Mouse (Mus musculus): Measurements from ENCODE around the gene Ciapin1. TPM values are rescaled to one million over a fixed set of nuclear protein-coding genes. Genes with fewer than 3 reads are reported as not detected.
A peak's percentile ranks its signal among the peaks of the same experiment; 100 is the strongest.

The Ciapin1 gene
- polyA plus RNA-seq, 1 experiment from 2014 or later, result 80.9 TPM

DNA sequence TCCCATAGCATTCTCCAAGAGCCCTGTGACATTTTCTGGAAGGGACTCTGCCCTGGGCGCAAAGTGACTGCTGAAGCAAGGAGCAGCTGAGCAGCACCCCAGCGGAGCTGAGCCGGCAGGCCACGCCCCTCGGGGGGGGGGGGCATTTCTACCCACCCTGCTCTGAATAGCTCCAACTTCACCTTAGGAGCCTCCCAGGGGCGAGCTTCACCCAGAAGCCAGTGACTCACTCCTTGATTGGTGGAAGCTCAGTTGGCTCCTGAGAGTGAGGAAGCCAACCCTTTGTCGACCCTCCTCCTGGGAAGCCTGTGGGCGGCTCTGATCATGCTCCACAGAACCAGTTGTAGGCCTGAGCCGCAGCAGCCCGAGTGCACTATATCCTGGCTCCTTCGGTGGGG is 56.3 kb downstream of the Ciapin1 start:
- ATAC-seq, result no peak
- H3K36me3 ChIP-seq, result no peaks in the 10 kb centered on the region
- H3K4me2 ChIP-seq, result peak overlapping the region; percentile 30
- H3K4me1 ChIP-seq, result peaks cover 78% of the 10 kb centered on the region
- peaks cover 18% of the 10 kb centered on the region for H3K27me3 ChIP-seq (replicated peaks)
- 17% methylated on average over 11 of the region's 11 CpGs for WGBS (ENCODE audit: insufficient replicate concordance)
- H3K27ac ChIP-seq, result no peak overlapping the region
- no peaks in the 10 kb centered on the region for H3K9me3 ChIP-seq (replicated peaks)
- H3K9ac ChIP-seq, result peak overlapping the region; percentile 2; the same call in 1 of the 2 replicates
- H3K4me3 ChIP-seq, result no peak overlapping the region

- Histone ChIP-seq H3K27me3 (replicated peaks) (peaks cover 20% of the 10 kb centered on the region), H3K27ac (0 out of 2 replicates have a peak overlapping the region, but pooled peaks have one; percentile 22), H3K9ac (peak overlapping the region; percentile 2), H3K9me3 (replicated peaks) (no peaks in the 10 kb centered on the region), H3K4me3 (no peak overlapping the region), H3K4me1 (peaks cover 73% of the 10 kb centered on the region), H3K4me2 (peak overlapping the region; percentile 30), H3K36me3 (no peaks in the 10 kb centered on the region)
- ATAC-seq, result no peak
- 42% methylated on average over 7 of the region's 7 CpGs for WGBS (ENCODE audit: insufficient replicate concordance)
These were observed 56.9 kb downstream of the Ciapin1 start for GRCm38 (mm10) chr8:94781155-94781837.

- peak; percentile 30; the same call in 1 of the 2 replicates for ATAC-seq
- peaks cover 67% of the 10 kb centered on the region for H3K4me1 ChIP-seq
- no peaks in the 10 kb centered on the region for H3K9me3 ChIP-seq (replicated peaks)
- H3K27ac ChIP-seq, result 0 out of 2 replicates have a peak overlapping the region, but pooled peaks have one; percentile 22
- H3K36me3 ChIP-seq, result no peaks in the 10 kb centered on the region
- no peak overlapping the region for H3K4me3 ChIP-seq
- H3K27me3 ChIP-seq (replicated peaks), result peaks cover 26% of the 10 kb centered on the region
- H3K9ac ChIP-seq, result peak overlapping the region; percentile 27; the same call in 1 of the 2 replicates
- WGBS (ENCODE audit: insufficient replicate concordance), result 49% methylated on average over 21 of the region's 21 CpGs
- peak overlapping the region; percentile 30 for H3K4me2 ChIP-seq
These were observed 57.5 kb downstream of the Ciapin1 start for GRCm38 (mm10) chr8:94780491-94781154.

DNA sequence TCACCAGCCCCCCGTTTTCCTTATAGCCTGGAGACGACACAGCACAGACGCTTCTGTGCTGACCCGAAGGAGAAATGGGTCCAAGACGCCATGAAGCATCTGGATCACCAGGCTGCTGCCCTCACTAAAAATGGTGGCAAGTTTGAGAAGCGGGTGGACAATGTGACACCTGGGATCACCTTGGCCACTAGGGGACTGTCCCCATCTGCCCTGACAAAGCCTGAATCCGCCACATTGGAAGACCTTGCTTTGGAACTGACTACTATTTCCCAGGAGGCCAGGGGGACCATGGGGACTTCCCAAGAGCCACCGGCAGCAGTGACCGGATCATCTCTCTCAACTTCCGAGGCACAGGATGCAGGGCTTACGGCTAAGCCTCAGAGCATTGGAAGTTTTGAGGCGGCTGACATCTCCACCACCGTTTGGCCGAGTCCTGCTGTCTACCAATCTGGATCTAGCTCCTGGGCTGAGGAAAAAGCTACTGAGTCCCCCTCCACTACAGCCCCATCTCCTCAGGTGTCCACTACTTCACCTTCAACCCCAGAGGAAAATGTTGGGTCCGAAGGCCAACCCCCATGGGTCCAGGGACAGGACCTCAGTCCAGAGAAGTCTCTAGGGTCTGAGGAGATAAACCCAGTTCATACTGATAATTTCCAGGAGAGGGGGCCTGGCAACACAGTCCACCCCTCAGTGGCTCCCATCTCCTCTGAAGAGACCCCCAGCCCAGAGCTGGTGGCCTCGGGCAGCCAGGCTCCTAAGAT is 58.4 kb downstream of the Ciapin1 start:
- Histone ChIP-seq H3K9ac (no peak overlapping the region), H3K27ac (no peak overlapping the region), H3K4me1 (peaks cover 58% of the 10 kb centered on the region), H3K4me3 (no peak overlapping the region), H3K9me3 (replicated peaks) (no peaks in the 10 kb centered on the region), H3K27me3 (replicated peaks) (peaks cover 35% of the 10 kb centered on the region), H3K4me2 (no peak overlapping the region), H3K36me3 (no peaks in the 10 kb centered on the region)
- no peak for ATAC-seq
- 80% methylated on average over 16 of the region's 16 CpGs for whole genome bisulfite sequencing (ENCODE audit: insufficient replicate concordance)

DNA sequence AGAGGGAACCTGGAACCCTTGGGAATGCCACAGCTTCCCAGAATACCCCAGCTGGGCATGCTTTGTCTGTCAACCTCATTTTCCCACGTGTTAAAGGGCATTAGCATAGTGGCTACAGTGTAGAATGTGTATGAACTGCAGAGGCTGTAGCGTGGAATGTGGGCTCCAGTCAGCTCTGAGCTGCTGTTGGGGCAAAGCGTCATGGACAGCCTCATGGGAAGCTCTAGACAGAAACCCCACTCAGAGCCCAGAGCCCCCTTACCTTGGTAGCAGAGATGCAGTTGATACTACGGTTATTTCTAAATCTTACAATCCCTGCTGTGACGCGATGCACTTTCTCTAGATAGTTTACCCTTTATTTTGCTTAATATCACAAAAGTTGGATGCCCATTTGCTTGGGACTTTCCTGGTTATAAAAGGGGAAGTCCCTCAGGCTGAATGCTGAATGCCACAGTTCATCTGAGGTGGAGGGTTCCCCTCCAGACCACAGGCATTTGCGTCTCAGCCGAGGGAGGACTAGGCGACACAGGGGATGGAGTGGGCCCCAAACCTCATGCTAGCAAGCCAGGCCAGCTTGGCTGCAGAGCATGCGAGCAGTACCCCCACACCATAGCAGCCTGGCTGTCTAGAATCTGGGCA is 59.1 kb downstream of the Ciapin1 start:
- peaks cover 52% of the 10 kb centered on the region for H3K4me1 ChIP-seq
- H3K4me3 ChIP-seq, result no peak overlapping the region
- ATAC-seq, result no peak
- no peak overlapping the region for H3K27ac ChIP-seq
- H3K36me3 ChIP-seq, result no peaks in the 10 kb centered on the region
- WGBS (ENCODE audit: insufficient replicate concordance), result 40% methylated on average over 10 of the region's 10 CpGs
- H3K9ac ChIP-seq, result no peak overlapping the region
- H3K27me3 ChIP-seq (replicated peaks), result peaks cover 41% of the 10 kb centered on the region
- no peaks in the 10 kb centered on the region for H3K9me3 ChIP-seq (replicated peaks)
- no peak overlapping the region for H3K4me2 ChIP-seq

DNA sequence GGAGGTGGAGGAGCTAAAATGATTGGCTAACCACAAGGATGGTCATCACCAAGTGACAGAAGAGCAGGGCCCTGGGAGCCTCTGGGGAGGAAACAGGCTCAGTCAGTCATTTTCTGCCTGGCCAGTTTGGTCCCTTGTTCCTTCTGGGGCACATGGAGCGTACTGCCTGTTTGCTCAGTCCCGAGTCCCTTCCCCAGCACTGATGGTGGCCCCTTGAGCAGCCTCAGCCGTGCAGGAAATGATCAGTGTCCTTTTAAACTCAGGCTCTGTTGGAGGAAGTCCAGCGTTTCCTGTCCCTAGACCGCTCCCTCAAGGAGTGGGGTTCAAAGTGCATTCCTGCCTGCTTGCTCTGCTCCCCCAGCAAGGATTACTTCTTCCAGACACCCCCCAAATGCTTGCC is 59.7 kb downstream of the Ciapin1 start:
- Histone ChIP-seq H3K4me3 (no peak overlapping the region), H3K36me3 (no peaks in the 10 kb centered on the region), H3K9me3 (replicated peaks) (no peaks in the 10 kb centered on the region), H3K4me2 (no peak overlapping the region), H3K27ac (no peak overlapping the region), H3K27me3 (replicated peaks) (peaks cover 45% of the 10 kb centered on the region), H3K9ac (no peak overlapping the region), H3K4me1 (peaks cover 49% of the 10 kb centered on the region)
- 17% methylated on average over 5 of the region's 5 CpGs for WGBS (ENCODE audit: insufficient replicate concordance)
- ATAC-seq, result no peak

DNA sequence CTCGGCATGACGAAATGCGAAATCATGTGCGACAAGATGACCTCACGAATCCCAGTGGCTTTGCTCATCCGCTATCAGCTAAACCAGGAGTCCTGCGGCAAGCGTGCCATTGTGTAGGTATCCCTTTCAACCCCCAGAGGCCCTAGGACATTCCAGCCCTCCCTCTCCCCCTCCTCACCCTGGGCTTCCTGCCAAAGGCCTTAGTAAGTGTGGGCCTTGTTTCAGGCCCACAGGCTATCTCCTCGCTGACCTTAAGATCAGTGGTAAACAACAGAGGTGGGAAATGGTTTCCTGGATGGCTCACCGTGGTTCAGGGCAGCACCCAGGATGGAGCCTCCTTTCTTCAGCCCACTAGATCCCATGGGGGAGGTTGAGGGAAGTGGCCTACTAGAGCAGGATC is 60.1 kb downstream of the Ciapin1 start:
- WGBS (ENCODE audit: insufficient replicate concordance), result 49% methylated on average over 10 of the region's 10 CpGs
- Histone ChIP-seq H3K4me2 (no peak overlapping the region), H3K4me1 (peaks cover 49% of the 10 kb centered on the region), H3K9me3 (replicated peaks) (no peaks in the 10 kb centered on the region), H3K36me3 (no peaks in the 10 kb centered on the region), H3K27me3 (replicated peaks) (peaks cover 50% of the 10 kb centered on the region), H3K27ac (no peak overlapping the region), H3K4me3 (no peak overlapping the region), H3K9ac (no peak overlapping the region)
- no peak for ATAC-seq

- Histone ChIP-seq H3K36me3 (no peaks in the 10 kb centered on the region), H3K4me1 (peaks cover 48% of the 10 kb centered on the region), H3K27ac (no peak overlapping the region), H3K4me3 (no peak overlapping the region), H3K4me2 (no peak overlapping the region), H3K9me3 (replicated peaks) (no peaks in the 10 kb centered on the region), H3K27me3 (replicated peaks) (peaks cover 67% of the 10 kb centered on the region), H3K9ac (no peak overlapping the region)
- no peak for ATAC-seq
- 57% methylated on average over 2 of the region's 2 CpGs for WGBS (ENCODE audit: insufficient replicate concordance)
These were observed 61.8 kb downstream of the Ciapin1 start for GRCm38 (mm10) chr8:94776346-94776745.

DNA sequence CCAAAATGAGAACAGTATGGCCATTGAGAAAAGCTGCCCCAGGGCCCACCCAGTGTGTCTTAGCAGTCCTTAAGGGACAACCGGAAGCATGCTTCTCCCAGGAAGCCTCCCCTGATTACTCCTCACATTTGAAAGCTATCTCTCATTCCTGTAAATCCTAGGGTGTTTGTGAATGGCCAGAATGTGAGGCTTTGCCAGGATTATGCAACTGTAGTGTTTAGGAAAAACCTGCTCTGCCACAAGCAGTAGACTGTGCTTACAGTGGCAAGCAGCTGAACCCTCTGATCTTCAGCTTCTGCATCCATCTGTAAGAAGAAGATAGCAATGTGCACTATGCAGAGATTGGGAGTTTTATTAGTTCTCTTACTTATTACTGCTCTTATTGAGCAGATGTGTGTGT is 63.6 kb downstream of the Ciapin1 start:
- Histone ChIP-seq H3K9ac (no peak overlapping the region), H3K9me3 (replicated peaks) (no peaks in the 10 kb centered on the region), H3K4me3 (no peak overlapping the region), H3K27me3 (replicated peaks) (peaks cover 84% of the 10 kb centered on the region), H3K27ac (no peak overlapping the region), H3K4me1 (peaks cover 48% of the 10 kb centered on the region), H3K4me2 (no peak overlapping the region), H3K36me3 (no peaks in the 10 kb centered on the region)
- no peak for ATAC-seq
- WGBS (ENCODE audit: insufficient replicate concordance), result 68% methylated on average over 1 of the region's 1 CpGs

DNA sequence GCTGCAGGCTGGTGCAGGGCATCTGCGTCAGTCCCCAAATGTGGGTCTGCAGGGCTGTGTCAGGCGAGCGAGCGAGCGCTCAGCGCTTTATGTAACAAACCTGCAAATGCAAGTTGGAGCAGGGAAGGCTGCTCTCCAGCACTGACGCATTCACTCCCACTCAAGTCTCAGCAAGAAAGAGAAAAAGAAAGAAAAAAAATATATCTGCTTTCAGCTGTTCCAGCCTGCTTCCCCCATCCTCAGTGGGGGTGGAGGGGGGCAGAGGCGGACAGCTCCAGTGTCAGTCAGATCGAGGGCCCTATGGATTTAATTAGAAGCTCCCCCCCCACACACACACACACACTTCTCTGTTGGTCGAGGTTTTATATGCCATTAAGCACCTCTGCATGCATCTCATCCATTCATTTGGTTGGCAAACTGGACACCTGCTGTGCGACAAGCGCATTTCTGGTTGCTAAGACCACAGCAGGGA is 64.4 kb downstream of the Ciapin1 start:
- H3K4me3 ChIP-seq, result no peak overlapping the region
- peaks cover 39% of the 10 kb centered on the region for H3K4me1 ChIP-seq
- H3K27me3 ChIP-seq (replicated peaks), result peaks cover 91% of the 10 kb centered on the region
- no peak overlapping the region for H3K27ac ChIP-seq
- H3K9ac ChIP-seq, result no peak overlapping the region
- ATAC-seq, result no peak
- no peaks in the 10 kb centered on the region for H3K9me3 ChIP-seq (replicated peaks)
- no peak overlapping the region for H3K4me2 ChIP-seq
- 58% methylated on average over 12 of the region's 12 CpGs for WGBS (ENCODE audit: insufficient replicate concordance)
- H3K36me3 ChIP-seq, result no peaks in the 10 kb centered on the region

DNA sequence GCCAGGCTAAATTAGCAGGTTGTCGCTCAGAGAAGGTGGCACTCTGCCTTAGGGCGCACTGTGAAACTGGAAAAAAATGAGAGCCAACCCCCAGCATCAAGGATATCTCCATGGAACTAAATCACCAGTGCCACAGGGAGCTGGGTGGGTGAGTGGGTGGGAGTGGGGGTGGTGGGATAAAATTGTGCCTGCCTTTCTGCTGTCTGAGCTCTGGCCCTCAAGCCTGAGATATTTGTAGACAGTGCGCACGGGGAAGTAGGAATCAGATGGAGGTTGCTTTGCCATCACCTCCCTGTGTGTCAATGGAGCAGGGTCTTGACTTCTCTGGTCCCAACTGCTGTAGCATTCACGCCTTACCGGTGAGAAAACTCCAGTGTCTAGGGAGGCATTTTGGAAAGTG is 65.1 kb downstream of the Ciapin1 start:
- no peaks in the 10 kb centered on the region for H3K9me3 ChIP-seq (replicated peaks)
- H3K4me2 ChIP-seq, result no peak overlapping the region
- H3K27me3 ChIP-seq (replicated peaks), result peaks cover 93% of the 10 kb centered on the region
- H3K27ac ChIP-seq, result no peak overlapping the region
- H3K9ac ChIP-seq, result no peak overlapping the region
- 53% methylated on average over 6 of the region's 6 CpGs for WGBS (ENCODE audit: insufficient replicate concordance)
- no peak for ATAC-seq
- H3K36me3 ChIP-seq, result no peaks in the 10 kb centered on the region
- H3K4me1 ChIP-seq, result peaks cover 34% of the 10 kb centered on the region
- H3K4me3 ChIP-seq, result no peak overlapping the region

Data from liver, embryonic 12.5 days (tissue).